ENCODE assay signal across 25 mouse cellular contexts in the genomic region with DNA sequence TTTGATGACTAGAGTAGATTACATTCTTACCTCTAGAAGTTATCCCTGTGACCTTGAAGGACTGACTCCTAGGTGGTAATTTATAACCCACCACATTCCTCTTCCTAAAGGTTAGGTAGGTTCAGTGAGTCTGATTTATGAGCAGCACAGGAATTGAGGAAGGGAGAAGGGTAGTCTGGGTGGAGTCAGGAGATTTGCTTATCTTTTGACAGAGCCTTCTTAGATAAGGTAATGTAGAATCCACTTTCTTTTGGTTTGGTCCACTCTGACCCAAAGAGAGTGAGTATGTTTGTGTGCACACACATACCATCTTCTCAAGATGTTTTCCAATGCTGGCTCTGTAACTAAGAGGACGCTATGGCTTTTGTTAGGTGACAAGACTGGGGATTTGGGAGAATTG. TPM values are rescaled to one million over a fixed set of nuclear protein-coding genes. Genes with fewer than 3 reads are reported as not detected.
"Had no signal": no experiment of that assay in that cellular context is flagged by ENCODE, and none has a peak within 500 bp of the region (broad histone marks: within the 10 kb centered on the region; RNA-seq: fewer than 3 reads in every experiment).

No protein-coding gene starts in this region.

- DNase-seq: kidney, adult 18-20 months; kidney, adult 9 months; kidney, postnatal 14 days; kidney, postnatal 4 days; left cerebral cortex, postnatal 4 days; liver, postnatal 0 days; lung, postnatal 14 days; right cerebral cortex, postnatal 25 days; spleen, adult 18-20 months; thymus, postnatal 25 days had no signal

- H3K9me3 ChIP-seq: limb, embryonic 12.5 days; limb, embryonic 15.5 days; midbrain, embryonic 10.5 days; midbrain, embryonic 13.5 days; neural tube, embryonic 13.5 days; stomach, embryonic 15.5 days had no signal

- H3K27ac ChIP-seq: limb, embryonic 12.5 days; liver, embryonic 14.5 days; macrophage; midbrain, embryonic 10.5 days; midbrain, embryonic 13.5 days; neural tube, embryonic 13.5 days; stomach, embryonic 15.5 days had no signal

- H3K4me3 ChIP-seq: limb, embryonic 12.5 days; limb, embryonic 15.5 days; midbrain, embryonic 10.5 days; midbrain, embryonic 13.5 days; myocyte; neural tube, embryonic 13.5 days; stomach, embryonic 15.5 days had no signal

- H3K27me3 ChIP-seq: limb, embryonic 12.5 days; limb, embryonic 15.5 days; midbrain, embryonic 13.5 days; neural tube, embryonic 13.5 days; stomach, embryonic 15.5 days had no signal

- H3K4me2 ChIP-seq: limb, embryonic 12.5 days; limb, embryonic 15.5 days; liver, embryonic 11.5 days; midbrain, embryonic 13.5 days; neural tube, embryonic 13.5 days; stomach, embryonic 15.5 days had no signal

- ATAC-seq: liver, postnatal 0 days; midbrain, embryonic 13.5 days; midbrain, embryonic 16.5 days had no signal

- H3K9ac ChIP-seq: limb, embryonic 12.5 days; limb, embryonic 15.5 days; liver, embryonic 14.5 days; liver, postnatal 0 days; midbrain, embryonic 13.5 days; neural tube, embryonic 13.5 days; stomach, embryonic 15.5 days had no signal

RNA-seq across cellular contexts. Expression of a gene that starts 40.8 kb away (rescaled TPM):
- total RNA-seq: layer of hippocampus, postnatal 14 days; left cerebral cortex, postnatal 4 days; megakaryocyte, adult 5-6 weeks; monocyte, adult 5-6 weeks; neutrophil, adult 5-6 weeks had no signal
- polyA plus RNA-seq: macrophage had no signal
